Mouse (Mus musculus) megakaryocyte-erythroid progenitor cell, adult 5-6 weeks (primary cell): ENCODE measurements around the gene Gm13277. TPM values are rescaled to one million over a fixed set of nuclear protein-coding genes. Genes with fewer than 3 reads are reported as not detected.
A peak's percentile ranks its signal among the peaks of the same experiment; 100 is the strongest.
"Not testable (repeated sequence)": the region's sequence is repeated elsewhere in the genome, so short reads cannot be mapped to it uniquely, and the experiment has no call there.

ENCODE experiments used
- ATAC-seq: replicated peaks from 2 replicates; pipeline ENCODE4 v1.8.0; 2016; ENCODE audit warnings: mild to moderate bottlenecking, inconsistent platforms; ENCODE audit not compliant: severe bottlenecking, poor library complexity, low FRiP score, low TSS enrichment
- total RNA-seq, 2 experiments: library from RNA; stranded (forward) in 1 of 2; stranded (reverse) in 1 of 2; fragments of 200-1000, 215-1000 nt in 1 of 2; fragments of >200 nt in 1 of 2; fragmentation: Nextera tagmentation in 1 of 2; gene quantifications; 2 replicates each; pipeline ENCODE4 v1.2.3; 2014 to 2017

Gm13277 gene
- total RNA-seq, 2 experiments from 2014 or later = not detected

- ATAC-seq = not testable (repeated sequence)
Measured at GRCm38 (mm10) chr4:88781831-88782230, 6.6 kb upstream of the Gm13277 start, which contains the start of gene Ifnz. Gene Ifnz, plus strand, starts transcription at chr4:88782131.

- not testable (repeated sequence) for ATAC-seq
Measured at GRCm38 (mm10) chr4:88782335-88782734, 6.1 kb upstream of the Gm13277 start.

GRCm38 (mm10) chr4:88785409-88785808 lies 3.0 kb upstream of the Gm13277 start, which contains the start of gene Gm13276:
Gene Gm13276, plus strand, starts transcription at chr4:88785709.
- ATAC-seq = not testable (repeated sequence)

GRCm38 (mm10) chr4:88791250-88791649 lies 2.8 kb downstream of the Gm13277 start, which contains the start of gene Gm13278:
Gene Gm13278, plus strand, starts transcription at chr4:88791550.
- not testable (repeated sequence) for ATAC-seq

- not testable (repeated sequence) for ATAC-seq
Measured at GRCm38 (mm10) chr4:88793936-88794675, 5.7 kb downstream of the Gm13277 start, which contains the start of gene Gm13275. Gene Gm13275, plus strand, starts transcription at chr4:88794487.

- not testable (repeated sequence) for ATAC-seq
Measured at GRCm38 (mm10) chr4:88797097-88797496, 8.7 kb downstream of the Gm13277 start, which contains the start of gene Gm13279. Gene Gm13279, plus strand, starts transcription at chr4:88797397.

GRCm38 (mm10) chr4:88799365-88799764 lies 10.9 kb downstream of the Gm13277 start, which contains the start of gene Gm13285:
Gene Gm13285, plus strand, starts transcription at chr4:88799665.
- not testable (repeated sequence) for ATAC-seq

- ATAC-seq = not testable (repeated sequence)
Measured at GRCm38 (mm10) chr4:88802954-88803353, 14.5 kb downstream of the Gm13277 start, which contains the start of gene Gm13287. Gene Gm13287, plus strand, starts transcription at chr4:88803254.

GRCm38 (mm10) chr4:88805231-88805630 lies 16.8 kb downstream of the Gm13277 start, which contains the start of gene Gm13288:
Gene Gm13288, plus strand, starts transcription at chr4:88805531.
- ATAC-seq = not testable (repeated sequence)

- not testable (repeated sequence) for ATAC-seq
Measured at GRCm38 (mm10) chr4:88805761-88806160, 17.3 kb downstream of the Gm13277 start.

GRCm38 (mm10) chr4:88815928-88816327 lies 27.5 kb downstream of the Gm13277 start, which contains the start of gene Ifna7:
Gene Ifna7, plus strand, starts transcription at chr4:88816228.
- ATAC-seq = no peak

- no peak for ATAC-seq
Measured at GRCm38 (mm10) chr4:88819659-88820058, 31.2 kb downstream of the Gm13277 start, which contains the start of gene Ifna11. Gene Ifna11, plus strand, starts transcription at chr4:88819959.

- ATAC-seq = peak; percentile 79; the same call in 1 of the 2 replicates
Measured at GRCm38 (mm10) chr4:88822995-88823394, 34.6 kb downstream of the Gm13277 start.

GRCm38 (mm10) chr4:88827116-88827515 lies 38.7 kb downstream of the Gm13277 start, which contains the start of gene Ifna6:
Gene Ifna6, plus strand, starts transcription at chr4:88827416.
- ATAC-seq = not testable (repeated sequence)

- no peak for ATAC-seq
Measured at GRCm38 (mm10) chr4:88830523-88830922, 42.1 kb downstream of the Gm13277 start.

GRCm38 (mm10) chr4:88835225-88835624 lies 46.8 kb downstream of the Gm13277 start, which contains the start of gene Ifna5:
Gene Ifna5, plus strand, starts transcription at chr4:88835525.
- not testable (repeated sequence) for ATAC-seq
